Mouse (Mus musculus) liver, postnatal 0 days (tissue): Measurements from ENCODE around the gene Atp13a3. TPM values are rescaled to one million over a fixed set of nuclear protein-coding genes. Genes with fewer than 3 reads are reported as not detected.

ENCODE experiments used
- ATAC-seq: fragments of 200-750 bp; cut with Nextera tagmentation; 2 replicates; pipeline ENCODE4 v1.8.0; 2017; ENCODE audit warnings: mild to moderate bottlenecking, moderate library complexity
- DNase-seq: peaks from one replicate; pipeline ENCODE4 v3.0.0-alpha.2; 2016
- H3K27ac ChIP-seq: fragments of 300-500 bp; sonication (generic); 2 replicates; pipeline ENCODE4 v1.5.1; 2014; ENCODE audit warnings: antibody characterized with exemption, moderate library complexity, mild to moderate bottlenecking, low read depth
- H3K27me3 ChIP-seq: fragments of 300-500 bp; sonication (generic); 2 replicates; pipeline ENCODE4 v1.6.1; 2014; ENCODE audit warnings: low read length, control low read depth, mixed read lengths; ENCODE audit not compliant: insufficient read depth
- H3K36me3 ChIP-seq: fragments of 300-500 bp; sonication (generic); replicated peaks from 2 replicates; pipeline ENCODE4 v1.6.1; 2014; ENCODE audit warnings: mild to moderate bottlenecking, control low read depth, low read length, moderate library complexity, mixed read lengths; ENCODE audit not compliant: insufficient read depth
- H3K4me1 ChIP-seq: fragments of 300-500 bp; sonication (generic); 2 replicates; pipeline ENCODE4 v1.6.1; 2014; ENCODE audit warnings: antibody characterized with exemption, mild to moderate bottlenecking, control low read depth; ENCODE audit not compliant: insufficient read depth
- H3K4me2 ChIP-seq: fragments of 300-500 bp; sonication (generic); 2 replicates; pipeline ENCODE4 v1.6.1; 2014; ENCODE audit warnings: low read depth, mild to moderate bottlenecking, low read length, moderate library complexity, mixed read lengths
- H3K4me3 ChIP-seq: fragments of 300-500 bp; sonication (generic); 2 replicates; pipeline ENCODE4 v1.5.1; 2014; ENCODE audit warnings: low read depth, low read length
- H3K9ac ChIP-seq: fragments of 300-500 bp; sonication (generic); replicated peaks from 2 replicates; pipeline ENCODE4 v1.6.1; 2014; ENCODE audit warnings: mild to moderate bottlenecking, moderate library complexity
- H3K9me3 ChIP-seq: fragments of 300-500 bp; sonication (generic); 2 replicates; pipeline ENCODE4 v1.6.1; 2016; ENCODE audit warnings: mild to moderate bottlenecking, control low read depth, low read length, mixed read lengths
- CTCF ChIP-seq: sonication (generic); IDR thresholded peaks from 2 replicates; pipeline ENCODE4 v1.5.1; 2016; ENCODE audit warnings: antibody characterized with exemption, low read depth
- EP300 ChIP-seq: IDR thresholded peaks from 2 replicates; pipeline ENCODE4 v1.6.1; 2016; ENCODE audit warnings: antibody characterized with exemption, low read depth, mild to moderate bottlenecking
- WGBS: fragments of 180-500 bp; shearing (Covaris S2); extraction: QIAGEN DNeasy Blood & Tissue Kit; methylation state at CpG from one replicate; pipeline ENCODE4 v1.1.7; 2014; ENCODE audit not compliant: insufficient replicate concordance; 5-methylcytosine and 5-hydroxymethylcytosine counted together
- polyA plus RNA-seq: library from polyadenylated mRNA; unstranded; fragments of >200 nt; fragmentation: Nextera tagmentation; extraction: Ambion mirVana; gene quantifications from 2 replicates; pipeline ENCODE4 v1.2.1, GENCODE M21; 2015

Atp13a3 gene
- polyA plus RNA-seq, 1 experiment from 2014 or later = 9.9 TPM

GRCm38 (mm10) chr16:30283743-30284337 is 121.9 kb downstream of the Atp13a3 start:
- no peak overlapping the region for H3K27ac ChIP-seq
- ATAC-seq (no peak), DNase-seq (peak; percentile 70)
- H3K4me3 ChIP-seq = 0 out of 2 replicates have a peak overlapping the region, but pooled peaks have one; percentile 22
- 3% methylated on average over 15 of the region's 15 CpGs for WGBS
- H3K36me3 ChIP-seq = no peaks in the 10 kb centered on the region
- H3K9me3 ChIP-seq = no peaks in the 10 kb centered on the region
- peaks cover 6% of the 10 kb centered on the region; the same call in 1 of the 2 replicates for H3K4me1 ChIP-seq
- TF ChIP-seq CTCF (peak; percentile 78), EP300 (no peak)
- H3K4me2 ChIP-seq = peak overlapping the region; percentile 44; the same call in 1 of the 2 replicates
- no peak overlapping the region for H3K9ac ChIP-seq
- peaks cover 30% of the 10 kb centered on the region for H3K27me3 ChIP-seq

GRCm38 (mm10) chr16:30282844-30283495 is 122.8 kb downstream of the Atp13a3 start, which contains the start of gene Lrrc15:
Lrrc15 (minus strand) TSS chr16:30283256.
- peaks cover 30% of the 10 kb centered on the region for H3K27me3 ChIP-seq
- no peak; the same call in 1 of the 2 replicates for ATAC-seq
- no peaks in the 10 kb centered on the region for H3K9me3 ChIP-seq
- H3K4me1 ChIP-seq = peaks cover 6% of the 10 kb centered on the region; the same call in 1 of the 2 replicates
- H3K4me3 ChIP-seq = peak within 1 kb of the TSS; percentile 22; the same call in 1 of the 2 replicates
- TF ChIP-seq EP300 = no peak
- peak; percentile 40; the same call in 1 of the 2 replicates for TF ChIP-seq CTCF
- no peak within 1 kb of the TSS for H3K27ac ChIP-seq
- no peaks in the 10 kb centered on the region for H3K36me3 ChIP-seq
- H3K9ac ChIP-seq = no peak within 1 kb of the TSS
- 11% methylated on average over 34 of the region's 34 CpGs for WGBS
- DNase-seq = no peak
- peak within 1 kb of the TSS; percentile 44 for H3K4me2 ChIP-seq

- ATAC-seq (no peak), DNase-seq (no peak)
- Histone ChIP-seq H3K27me3 (peaks cover 30% of the 10 kb centered on the region), H3K9me3 (no peaks in the 10 kb centered on the region), H3K4me2 (no peak overlapping the region), H3K4me3 (no peak overlapping the region), H3K36me3 (no peaks in the 10 kb centered on the region), H3K9ac (no peak overlapping the region), H3K4me1 (peaks cover 6% of the 10 kb centered on the region; the same call in 1 of the 2 replicates), H3K27ac (no peak overlapping the region)
- WGBS = 32% methylated on average over 4 of the region's 4 CpGs
- no peak for TF ChIP-seq CTCF
Observed at GRCm38 (mm10) chr16:30280676-30281297, 125.0 kb downstream of the Atp13a3 start.

GRCm38 (mm10) chr16:30278406-30278805 is 127.4 kb downstream of the Atp13a3 start:
- no peaks in the 10 kb centered on the region for H3K36me3 ChIP-seq
- H3K4me3 ChIP-seq = no peak overlapping the region
- H3K9me3 ChIP-seq = no peaks in the 10 kb centered on the region
- H3K27ac ChIP-seq = no peak overlapping the region
- peaks cover 6% of the 10 kb centered on the region; the same call in 1 of the 2 replicates for H3K4me1 ChIP-seq
- H3K27me3 ChIP-seq = peaks cover 15% of the 10 kb centered on the region; the same call in 1 of the 2 replicates
- H3K4me2 ChIP-seq = no peak overlapping the region
- DNase-seq = no peak
- no peak for TF ChIP-seq CTCF
- no peak for TF ChIP-seq EP300
- no peak overlapping the region for H3K9ac ChIP-seq
- 80% methylated on average over 11 of the region's 11 CpGs for WGBS
- ATAC-seq = no peak

- no peak overlapping the region for H3K4me2 ChIP-seq
- H3K9ac ChIP-seq = no peak overlapping the region
- H3K9me3 ChIP-seq = no peaks in the 10 kb centered on the region
- no peak overlapping the region for H3K27ac ChIP-seq
- H3K4me3 ChIP-seq = no peak overlapping the region
- WGBS = 72% methylated on average over 15 of the region's 15 CpGs
- no peaks in the 10 kb centered on the region for H3K27me3 ChIP-seq
- TF ChIP-seq EP300 (no peak), CTCF (no peak)
- DNase-seq = no peak
- no peaks in the 10 kb centered on the region for H3K4me1 ChIP-seq
- no peaks in the 10 kb centered on the region for H3K36me3 ChIP-seq
- ATAC-seq = no peak
Observed at GRCm38 (mm10) chr16:30275558-30276340, 130.0 kb downstream of the Atp13a3 start.
